Mouse (Mus musculus): ENCODE results near the gene Cdkl3. TPM values are rescaled to one million over a fixed set of nuclear protein-coding genes. Genes with fewer than 3 reads are reported as not detected.
"Not testable (repeated sequence)": the region's sequence is repeated elsewhere in the genome, so short reads cannot be mapped to it uniquely, and the experiment has no call there.

Gene Cdkl3
- total RNA-seq, 2 experiments from 2014 or later, result 32.4 to 32.6 TPM

DNA sequence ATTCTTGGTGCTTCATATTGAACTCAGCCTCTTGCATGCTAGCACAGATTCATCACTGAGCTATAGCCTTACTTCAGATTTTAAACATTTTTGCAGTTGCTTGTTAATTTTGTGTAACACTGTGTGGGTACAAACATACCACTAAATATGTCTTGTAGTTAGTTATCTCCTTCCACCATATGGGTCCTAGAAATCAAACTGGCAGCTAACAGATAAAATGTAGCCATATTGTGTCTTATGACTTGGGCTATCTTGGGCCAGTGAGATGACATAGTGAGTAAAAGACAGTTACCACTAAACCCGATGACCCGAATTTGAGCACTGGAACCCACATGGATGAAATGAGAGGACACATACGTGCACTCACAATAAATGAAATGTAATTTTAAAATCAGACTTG, 111.5 kb downstream of the Cdkl3 start:
- no peak for DNase-seq
- intact Hi-C loops (cut with DNase I), result loop anchor here (10.0 kb wide), 1 partner anchor 71 kb away; no protein-coding TSS in a partner anchor

DNA sequence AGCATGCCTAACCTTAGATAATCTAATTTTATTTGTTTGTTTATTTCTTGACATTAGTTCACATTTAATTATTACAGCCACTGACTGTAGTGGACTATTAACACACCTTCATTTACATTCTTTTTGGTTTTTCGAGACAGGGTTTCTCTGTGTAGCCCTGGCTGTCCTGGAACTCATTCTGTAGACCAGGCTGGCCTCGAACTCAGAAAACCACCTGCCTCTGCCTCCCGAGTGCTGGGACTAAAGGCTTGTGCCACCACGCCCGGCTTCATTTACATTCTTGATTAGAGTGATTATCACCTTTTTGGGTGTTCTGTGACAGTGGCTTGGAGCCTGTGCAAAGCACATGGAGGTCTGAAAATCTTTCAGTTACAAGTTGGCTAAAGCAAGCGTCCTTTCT, 112.1 kb downstream of the Cdkl3 start:
- DNase-seq, result not testable (repeated sequence)
- intact Hi-C loops (cut with DNase I), result loop anchor here (10.0 kb wide), 1 partner anchor 71 kb away; no protein-coding TSS in a partner anchor

DNA sequence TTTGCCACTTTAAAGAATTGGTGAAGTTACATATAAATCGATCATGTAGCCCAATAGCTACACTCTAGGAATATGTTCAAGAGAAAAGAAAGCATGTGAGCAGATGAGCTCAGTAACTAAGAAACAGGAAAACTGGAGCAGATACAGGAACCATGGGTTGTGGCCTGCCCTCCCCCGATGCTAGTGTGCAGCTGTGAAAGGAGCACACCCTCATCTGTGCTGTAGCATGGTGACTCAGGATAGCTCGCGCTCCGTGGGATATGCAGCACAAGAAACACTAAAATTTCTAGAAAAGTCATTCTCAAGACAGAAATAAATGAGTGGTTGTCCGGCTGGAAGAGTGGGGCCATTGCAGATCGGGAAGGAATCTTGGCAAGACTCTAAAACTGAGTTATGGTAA, 113.1 kb downstream of the Cdkl3 start:
- intact Hi-C loops (cut with DNase I), result loop anchor here (10.0 kb wide), 1 partner anchor 72 kb away; no protein-coding TSS in a partner anchor

DNA sequence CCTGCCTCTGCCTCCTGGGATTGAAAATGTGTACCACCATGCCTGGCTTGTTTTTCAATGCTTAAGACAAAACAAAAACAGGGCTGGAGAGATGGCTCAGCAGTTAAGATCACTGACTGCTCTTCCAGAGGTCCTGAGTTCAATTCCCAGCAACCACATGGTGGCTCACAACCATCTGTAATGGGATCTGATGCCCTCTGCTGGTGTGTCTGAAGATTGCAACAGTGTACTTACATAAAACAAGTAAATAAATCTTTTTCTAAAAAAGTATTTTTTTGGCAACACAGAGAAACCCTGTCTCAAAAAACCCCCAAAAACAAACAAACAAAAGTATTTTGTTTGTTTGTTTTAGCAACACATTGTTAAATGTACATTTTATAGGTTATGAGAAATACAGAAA, 116.4 kb downstream of the Cdkl3 start:
- intact Hi-C loops (cut with DNase I), result not testable (repeated sequence)

More for the DNA sequence above, 113.1 kb downstream of the Cdkl3 start:
- no peak for DNase-seq

DNA sequence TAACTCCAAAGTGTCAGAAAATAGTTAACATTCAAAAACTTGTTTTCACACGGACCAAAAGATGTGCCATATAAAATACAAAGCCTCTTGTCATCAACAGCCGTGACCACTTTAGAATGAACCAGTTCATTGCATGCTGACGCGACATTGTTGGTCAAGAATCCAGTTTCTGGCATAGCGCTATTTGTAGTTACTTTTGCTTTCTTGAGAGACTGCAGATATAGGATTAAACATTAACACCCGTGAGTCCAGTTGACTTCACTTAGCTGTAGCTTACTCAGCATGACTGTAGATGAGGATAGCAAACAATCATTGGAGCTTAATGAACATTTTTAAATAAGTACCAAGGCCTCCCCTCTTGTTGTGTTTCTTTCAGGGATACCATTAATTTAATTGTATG, 118.0 kb downstream of the Cdkl3 start:
- no peak for DNase-seq
- intact Hi-C loops (cut with DNase I), result no loop called here

More for the DNA sequence above, 116.4 kb downstream of the Cdkl3 start:
- not testable (repeated sequence) for DNase-seq

DNA sequence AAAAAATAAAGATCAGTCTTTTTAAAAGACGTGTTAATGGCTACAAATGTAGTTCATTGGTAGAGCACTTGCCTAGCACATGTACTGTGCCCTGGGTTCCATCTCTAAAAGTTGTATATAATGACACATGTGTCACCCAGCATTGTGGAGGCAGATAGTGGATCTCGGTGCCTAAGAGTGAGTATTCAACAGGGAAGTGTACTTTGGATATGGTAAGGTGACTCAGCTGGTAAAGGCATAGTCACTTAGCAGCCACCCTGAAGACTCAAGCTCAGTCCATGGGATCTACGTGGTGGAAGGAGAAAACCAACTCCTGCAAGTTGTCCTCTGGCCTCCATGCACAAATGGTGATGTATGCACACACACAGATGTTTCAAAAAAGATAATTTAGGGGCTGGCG, 120.4 kb downstream of the Cdkl3 start:
- DNase-seq, result no peak
- intact Hi-C loops (cut with DNase I), result no loop called here

DNA sequence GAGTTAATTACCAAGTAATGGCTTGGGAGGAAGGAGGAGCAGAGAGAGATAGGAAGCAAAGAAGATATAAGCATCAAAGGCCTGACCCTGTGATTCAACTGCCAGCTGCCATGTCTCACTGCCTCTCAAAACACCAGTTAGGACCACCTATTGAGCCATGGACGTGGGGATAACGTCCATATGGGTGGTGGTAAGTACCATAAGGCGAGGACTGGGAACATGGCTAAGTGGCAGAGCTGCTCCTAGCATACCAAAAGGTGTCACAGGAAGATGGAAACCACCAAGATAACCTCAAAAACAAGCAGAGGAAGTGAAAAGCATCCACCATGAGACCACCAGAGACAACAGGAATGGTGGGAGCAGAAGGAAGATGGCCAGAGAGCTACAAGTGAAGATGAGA, 123.1 kb downstream of the Cdkl3 start:
- DNase-seq, result no peak
- intact Hi-C loops (cut with DNase I), result no loop called here

DNA sequence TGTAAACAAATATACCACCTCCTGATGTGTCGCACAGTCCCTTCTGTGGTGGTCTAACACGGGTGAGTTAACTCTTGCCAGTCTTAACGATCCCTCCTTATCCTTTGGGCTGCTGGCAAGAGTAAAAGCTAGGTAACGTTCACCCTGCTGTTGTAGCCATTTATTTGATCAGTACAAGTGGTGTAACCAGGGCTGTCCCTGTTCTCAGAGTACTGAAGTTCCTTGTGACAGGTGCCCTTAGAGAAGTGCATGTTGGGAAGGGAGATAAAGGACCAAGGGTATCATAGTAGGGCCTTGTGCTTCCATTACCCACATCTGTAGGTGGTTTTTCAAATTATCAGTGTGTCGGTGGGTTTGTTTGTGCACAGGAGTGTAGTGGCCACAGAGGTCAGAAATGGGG, 123.7 kb downstream of the Cdkl3 start:
- intact Hi-C loops (cut with DNase I), result no loop called here
- no peak for DNase-seq

DNA sequence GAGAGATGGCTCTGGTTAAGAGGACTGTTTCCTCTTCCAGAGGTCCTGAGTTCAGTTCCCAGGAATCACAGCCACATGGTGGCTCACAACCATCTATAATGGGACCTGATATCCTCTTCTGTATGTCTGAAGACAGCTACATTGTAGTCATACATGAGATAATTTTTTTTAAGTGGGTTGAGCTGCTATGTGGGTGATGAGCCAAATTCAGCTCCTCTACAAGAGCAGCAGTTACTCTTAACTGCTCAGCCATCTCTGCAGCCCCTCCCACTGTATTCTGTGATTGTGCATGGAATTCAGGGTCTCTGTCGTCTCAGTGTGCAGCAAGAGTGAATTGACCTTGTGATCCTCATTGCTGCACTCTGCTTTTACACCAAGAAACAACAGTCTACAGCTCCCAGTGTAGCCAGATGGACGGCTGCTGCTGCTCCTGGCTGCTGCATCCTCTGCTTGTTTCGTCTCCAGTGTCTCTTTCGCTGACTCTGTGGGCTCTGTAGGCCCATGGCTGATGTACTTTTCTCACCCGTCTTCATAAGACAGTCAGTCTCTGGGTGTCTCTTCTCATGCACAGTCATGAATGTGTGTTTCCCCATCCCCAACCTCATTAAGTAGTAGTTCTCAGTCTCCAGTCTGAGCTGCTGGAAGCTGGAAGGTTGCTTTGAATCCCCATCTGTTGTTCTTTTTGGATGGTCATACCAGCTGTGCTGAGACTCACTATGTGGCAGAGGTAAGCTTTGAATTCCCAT, 124.5 kb downstream of the Cdkl3 start:
- intact Hi-C loops (cut with DNase I), result no loop called here

DNA sequence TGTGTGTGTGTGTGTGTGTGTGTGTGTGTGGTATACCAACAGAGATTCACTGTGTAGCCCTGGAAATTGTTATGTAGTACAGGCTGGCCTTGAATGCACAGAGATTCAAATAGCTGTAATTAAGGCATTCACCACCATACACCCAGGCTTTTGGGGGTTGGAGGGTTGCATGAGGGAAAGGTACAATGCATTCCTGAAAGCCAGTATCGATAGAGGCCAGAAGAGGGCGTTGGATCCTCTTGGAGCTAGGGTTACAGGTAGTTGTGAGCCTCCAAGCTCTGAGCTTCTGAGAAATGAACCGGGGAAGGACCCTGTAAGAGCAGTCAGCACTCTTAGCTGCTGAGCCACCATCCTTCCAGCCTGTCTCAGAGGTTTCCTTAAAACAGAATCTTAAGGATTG, 125.2 kb downstream of the Cdkl3 start:
- intact Hi-C loops (cut with DNase I), result no loop called here
- DNase-seq, result no peak

More for the DNA sequence above, 124.5 kb downstream of the Cdkl3 start:
- DNase-seq, result no peak

DNA sequence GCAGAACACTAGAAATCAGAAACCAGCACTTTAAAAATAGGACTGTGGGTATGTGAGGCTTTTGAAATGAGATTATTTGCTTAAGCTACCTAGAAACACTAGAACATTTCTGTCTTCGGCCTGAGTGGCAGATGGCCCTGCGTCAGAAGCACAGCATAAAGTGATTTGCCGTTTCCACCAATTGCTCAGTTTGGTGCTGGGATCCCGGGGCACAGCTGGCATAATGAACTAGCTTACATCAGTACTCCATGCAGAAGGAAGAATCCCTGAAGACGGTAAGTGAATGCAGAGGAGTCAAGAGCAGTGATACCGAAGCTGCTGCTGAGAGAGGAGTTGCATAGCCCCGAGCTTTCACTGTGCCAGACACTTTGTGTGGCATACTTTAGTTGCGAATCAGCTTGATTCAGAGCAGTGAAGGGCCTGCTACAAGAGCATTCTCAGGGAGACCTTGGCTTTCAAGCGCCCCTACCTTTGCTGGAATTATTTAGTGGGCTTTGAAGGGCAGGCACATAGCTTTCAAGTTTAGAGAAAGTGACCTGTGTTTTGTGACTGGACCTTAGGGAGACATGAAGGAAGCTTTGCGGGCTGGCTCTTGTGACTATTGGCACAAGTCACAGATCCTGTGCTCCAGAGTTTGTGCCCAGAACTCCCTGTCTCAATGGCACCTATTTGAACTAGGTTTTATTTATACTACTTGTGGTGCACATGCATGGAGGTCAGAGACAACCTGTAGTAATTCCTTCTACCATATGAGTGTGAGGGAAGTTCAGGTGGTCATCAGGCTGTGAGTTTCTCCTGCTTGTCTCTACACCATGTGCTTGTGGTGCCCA, 125.8 kb downstream of the Cdkl3 start:
- DNase-seq, result no peak
- intact Hi-C loops (cut with DNase I), result no loop called here

DNA sequence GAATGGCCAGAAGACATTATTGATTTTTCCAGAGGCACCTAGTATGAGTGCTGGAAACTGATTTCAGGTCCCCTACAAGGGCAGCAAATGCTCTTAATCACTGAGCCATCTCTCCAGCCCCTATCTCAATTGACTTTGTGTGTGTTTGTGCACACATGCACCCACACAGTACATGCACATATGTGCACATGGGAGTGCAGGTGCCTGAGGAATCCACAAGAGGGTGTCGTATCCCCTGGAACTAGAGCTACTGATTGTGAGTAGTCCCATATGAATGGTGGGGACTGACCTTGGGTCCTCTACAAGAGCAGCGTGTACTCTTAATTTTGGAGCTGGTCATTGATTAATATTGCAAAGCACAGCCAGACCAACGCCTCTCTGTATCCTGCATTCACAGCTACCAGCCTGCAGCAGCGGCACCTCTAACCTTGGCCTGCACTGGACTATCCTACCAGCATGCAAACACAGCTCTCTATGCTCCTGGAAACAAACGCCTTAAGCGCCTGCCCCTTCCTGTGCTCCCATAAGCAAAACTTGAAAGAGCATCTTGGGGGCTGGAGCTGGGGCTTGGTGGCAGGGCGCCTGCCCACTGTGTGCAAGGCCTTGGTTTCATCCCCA, 126.5 kb downstream of the Cdkl3 start:
- no peak for DNase-seq
- intact Hi-C loops (cut with DNase I), result no loop called here

Small RNA genes within 50 kb of the gene (microRNA-seq; reads per million reads assigned to microRNA genes)
- gene Gm24157, result not detected
- gene Mir3061, result 20.8 reads per million, percentile 36 among the genes with 10 or more reads in this experiment

Other genes with a start within 250 kb of the Cdkl3 start
- 10 to 100 TPM; 28.6 to 32.2 TPM for gene Sec24a, start 240.6 kb upstream of the Cdkl3 start, total RNA-seq (2021)
- 10 to 100 TPM; 74.6 to 84.8 TPM for gene Sar1b, start 240.5 kb upstream of the Cdkl3 start, total RNA-seq (2021)
- gene Jade2, start 146.6 kb upstream of the Cdkl3 start, total RNA-seq (2021), result 1 to 10 TPM; 2.5 to 3.0 TPM
- 10 to 100 TPM; 52.8 to 53.3 TPM for gene Cdkn2aipnl, start 36.6 kb upstream of the Cdkl3 start, total RNA-seq (2021)
- 100 to 1,000 TPM; 122 to 133 TPM for gene Ube2b, start 3.5 kb upstream of the Cdkl3 start, total RNA-seq (2021)
- 100 to 1,000 TPM; 132 to 134 TPM for gene Ppp2ca, start 94.5 kb downstream of the Cdkl3 start, total RNA-seq (2021)
- not detected for gene Olfr1373, start 141.3 kb downstream of the Cdkl3 start, total RNA-seq (2021)
- not detected for gene Olfr1371, start 209.8 kb downstream of the Cdkl3 start, total RNA-seq (2021)
- 100 to 1,000 TPM; 474 to 484 TPM for gene Skp1a, start 227.8 kb downstream of the Cdkl3 start, total RNA-seq (2021)

All from left cerebral cortex, postnatal 4 days (tissue).